Mouse (Mus musculus) G1E (cell line): ENCODE measurements around the gene Cd33.

Source experiments
- CTCF ChIP-seq: IDR thresholded peaks from 2 replicates; pipeline ENCODE4 v1.5.1; 2012; ENCODE audit warnings: low read depth, low read length, inconsistent platforms, mixed read lengths
- GATA1 ChIP-seq: IDR thresholded peaks from 2 replicates; pipeline ENCODE4 v1.6.1; 2012; ENCODE audit warnings: borderline replicate concordance, low read length, inconsistent platforms, mixed read lengths
- POLR2AphosphoS5 ChIP-seq: IDR thresholded peaks from 2 replicates; pipeline ENCODE4 v1.6.1; 2012; ENCODE audit warnings: low read depth, low read length, inconsistent platforms; ENCODE audit not compliant: insufficient replicate concordance
- TAL1 ChIP-seq: conservative IDR thresholded peaks from 2 replicates; pipeline ENCODE4 v1.6.1; 2012; ENCODE audit warnings: low read depth, low read length, inconsistent platforms, mixed read lengths

DNA sequence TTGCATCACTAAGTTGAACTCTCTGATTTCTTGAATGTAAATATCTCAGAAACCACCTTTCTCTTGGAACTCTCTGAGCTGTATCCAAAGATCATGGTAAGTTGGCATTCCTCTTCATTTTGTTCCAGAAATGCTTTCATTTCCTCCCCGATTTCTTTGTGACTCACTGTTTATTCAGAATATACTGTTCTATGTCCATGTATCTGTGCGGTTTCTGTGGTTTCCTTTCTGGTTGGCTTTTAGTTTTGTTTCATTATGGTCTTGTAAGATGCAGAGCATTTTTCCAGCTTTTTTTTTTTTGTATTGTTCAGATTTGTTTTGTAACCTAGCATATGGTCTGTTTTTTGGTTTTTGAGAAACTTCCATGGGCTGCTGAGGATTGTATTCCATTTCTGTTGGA lies 27.0 kb upstream of the Cd33 start:
- TF ChIP-seq GATA1, result no peak
- no peak for TF ChIP-seq CTCF
- TF ChIP-seq TAL1, result no peak
- no peak for TF ChIP-seq POLR2AphosphoS5
